Mouse (Mus musculus) CH12.LX (cell line): ENCODE results near the gene Stom. TPM values are rescaled to one million over a fixed set of nuclear protein-coding genes. Genes with fewer than 3 reads are reported as not detected.

Experiments
- DNase-seq: peaks from one replicate; pipeline ENCODE4 v3.0.0-alpha.2; 2013; ENCODE audit errors: extremely low read depth
- H3K27ac ChIP-seq: 2 replicates; pipeline ENCODE4 v1.5.1; 2012; ENCODE audit warnings: low read depth, mild to moderate bottlenecking, control low read depth, moderate library complexity; ENCODE audit not compliant: insufficient read depth
- H3K27me3 ChIP-seq: replicated peaks from 2 replicates; pipeline ENCODE3; 2012; ENCODE audit warnings: inconsistent platforms
- H3K36me3 ChIP-seq, 2 experiments: replicated peaks in 1 of 2; 2 replicates each; pipeline versions ENCODE3 to v1.6.1; 2012; ENCODE audit warnings: inconsistent platforms in 1 of 2, low read length in 1 of 2, mild to moderate bottlenecking in 1 of 2, mixed read lengths in 1 of 2, moderate library complexity in 1 of 2; ENCODE audit not compliant: control insufficient read depth in 1 of 2, insufficient read depth in 1 of 2
- H3K4me1 ChIP-seq, 2 experiments: 2 replicates each; pipeline ENCODE4 v1.6.1; 2012; ENCODE audit warnings: inconsistent platforms in 1 of 2, moderate library complexity in 1 of 2; ENCODE audit not compliant: insufficient read depth in 2 of 2, control insufficient read depth in 1 of 2
- H3K4me2 ChIP-seq: 2 replicates; pipeline ENCODE4 v1.6.1; 2012; ENCODE audit warnings: low read depth, mild to moderate bottlenecking, control low read depth; ENCODE audit not compliant: poor library complexity, insufficient read depth, severe bottlenecking
- H3K4me3 ChIP-seq, 3 experiments: fragments of 150-350 bp in 1 of 3; sonication (generic) in 1 of 3; replicated peaks in 1 of 3; 2 replicates each; pipeline versions ENCODE3 to v1.5.1; 2011 to 2012; ENCODE audit warnings: low read depth in 2 of 3, low read length in 2 of 3, mild to moderate bottlenecking in 2 of 3, moderate library complexity in 2 of 3, control low read depth in 1 of 3, improper control_type of control experiment in 1 of 3, inconsistent platforms in 1 of 3, mixed read lengths in 1 of 3; ENCODE audit not compliant: poor library complexity in 1 of 3
- H3K79me2 ChIP-seq: replicated peaks from 2 replicates; pipeline ENCODE4 v1.6.1; 2012; ENCODE audit warnings: mild to moderate bottlenecking, moderate library complexity; ENCODE audit not compliant: control insufficient read depth, poor library complexity, insufficient read depth, severe bottlenecking; ENCODE audit errors: extremely low read depth
- H3K9ac ChIP-seq: 2 replicates; pipeline ENCODE4 v1.6.1; 2012; ENCODE audit warnings: low read depth, mild to moderate bottlenecking, control low read depth, moderate library complexity; ENCODE audit not compliant: insufficient read depth
- H3K9me3 ChIP-seq: replicated peaks from 2 replicates; pipeline ENCODE3; 2012; ENCODE audit warnings: low read length, inconsistent platforms, mixed read lengths
- BHLHE40 ChIP-seq: IDR thresholded peaks from 2 replicates; pipeline ENCODE4 v1.6.1; 2011; ENCODE audit warnings: mild to moderate bottlenecking, low read depth, low read length, improper control_type of control experiment
- CHD1 ChIP-seq: IDR thresholded peaks from 2 replicates; pipeline ENCODE4 v1.6.1; 2012; ENCODE audit warnings: low read depth, low read length, improper control_type of control experiment, inconsistent platforms
- CTCF ChIP-seq, 2 experiments: IDR thresholded peaks in 1 of 2; conservative IDR thresholded peaks in 1 of 2; 2 replicates each; pipeline ENCODE4 v1.5.1; 2011 to 2012; ENCODE audit warnings: low read depth in 2 of 2, low read length in 2 of 2, improper control_type of control experiment in 1 of 2, inconsistent platforms in 1 of 2, mild to moderate bottlenecking in 1 of 2, moderate library complexity in 1 of 2
- ELF1 ChIP-seq: IDR thresholded peaks from 2 replicates; pipeline ENCODE4 v1.6.1; 2014; ENCODE audit warnings: low read depth, mild to moderate bottlenecking, inconsistent platforms, low read length, improper control_type of control experiment
- GABPA ChIP-seq: IDR thresholded peaks from 2 replicates; pipeline ENCODE4 v1.6.1; 2012; ENCODE audit warnings: low read depth, low read length, improper control_type of control experiment, inconsistent platforms; ENCODE audit not compliant: insufficient replicate concordance
- HCFC1 ChIP-seq: IDR thresholded peaks from 2 replicates; pipeline ENCODE4 v1.6.1; 2012; ENCODE audit warnings: low read depth, mild to moderate bottlenecking, inconsistent platforms, low read length, improper control_type of control experiment
- IRF4 ChIP-seq: IDR thresholded peaks from 2 replicates; pipeline ENCODE4 v1.6.1; 2014; ENCODE audit warnings: low read depth, mild to moderate bottlenecking, inconsistent platforms, low read length, improper control_type of control experiment
- MAFK ChIP-seq: IDR thresholded peaks from 2 replicates; pipeline ENCODE4 v1.6.1; 2011; ENCODE audit warnings: low read length, improper control_type of control experiment; ENCODE audit not compliant: insufficient replicate concordance
- MAZ ChIP-seq: IDR thresholded peaks from 2 replicates; pipeline ENCODE4 v1.6.1; 2012; ENCODE audit warnings: low read depth, mild to moderate bottlenecking, inconsistent platforms, low read length, improper control_type of control experiment, moderate library complexity
- MXI1 ChIP-seq: IDR thresholded peaks from 2 replicates; pipeline ENCODE4 v1.6.1; 2011; ENCODE audit warnings: mild to moderate bottlenecking, low read depth, low read length, improper control_type of control experiment
- NELFE ChIP-seq: IDR thresholded peaks from 2 replicates; pipeline ENCODE4 v1.6.1; 2011; ENCODE audit warnings: low read depth, low read length, improper control_type of control experiment
- NRF1 ChIP-seq: IDR thresholded peaks from 2 replicates; pipeline ENCODE4 v1.6.1; 2014; ENCODE audit warnings: low read depth, mild to moderate bottlenecking, inconsistent platforms, low read length, improper control_type of control experiment, moderate library complexity
- PAX5 ChIP-seq: IDR thresholded peaks from 2 replicates; pipeline ENCODE4 v1.6.1; 2012; ENCODE audit warnings: low read length, inconsistent platforms, mixed read lengths
- POLR2A ChIP-seq: IDR thresholded peaks from 2 replicates; pipeline ENCODE4 v1.6.1; 2011; ENCODE audit warnings: low read depth, mild to moderate bottlenecking, improper control_type of control experiment, low read length
- POLR2AphosphoS2 ChIP-seq: IDR thresholded peaks from 2 replicates; pipeline ENCODE4 v1.6.1; 2011; ENCODE audit warnings: low read depth, low read length, improper control_type of control experiment
- RAD21 ChIP-seq: IDR thresholded peaks from 2 replicates; pipeline ENCODE4 v1.6.1; 2011; ENCODE audit warnings: low read depth, mild to moderate bottlenecking, low read length, improper control_type of control experiment, moderate library complexity
- RCOR1 ChIP-seq: conservative IDR thresholded peaks from 2 replicates; pipeline ENCODE4 v1.6.1; 2012; ENCODE audit warnings: low read depth, mild to moderate bottlenecking, inconsistent platforms, low read length, improper control_type of control experiment
- SIN3A ChIP-seq: IDR thresholded peaks from 2 replicates; pipeline ENCODE4 v1.6.1; 2012; ENCODE audit warnings: low read length, improper control_type of control experiment, inconsistent platforms
- SMC3 ChIP-seq: IDR thresholded peaks from 2 replicates; pipeline ENCODE4 v1.6.1; 2011; ENCODE audit warnings: low read depth, low read length, improper control_type of control experiment
- TBP ChIP-seq: conservative IDR thresholded peaks from 2 replicates; pipeline ENCODE4 v1.6.1; 2011; ENCODE audit warnings: low read depth, low read length, improper control_type of control experiment
- TCF12 ChIP-seq: IDR thresholded peaks from 2 replicates; pipeline ENCODE4 v1.6.1; 2014; ENCODE audit warnings: low read depth, mild to moderate bottlenecking, inconsistent platforms, low read length, improper control_type of control experiment
- UBTF ChIP-seq: IDR thresholded peaks from 2 replicates; pipeline ENCODE4 v1.6.1; 2012; ENCODE audit warnings: low read depth, mild to moderate bottlenecking, inconsistent platforms, low read length, improper control_type of control experiment, moderate library complexity
- USF1 ChIP-seq: IDR thresholded peaks from 2 replicates; pipeline ENCODE4 v1.6.1; 2014; ENCODE audit warnings: low read depth, mild to moderate bottlenecking, inconsistent platforms, low read length, improper control_type of control experiment
- USF2 ChIP-seq: conservative IDR thresholded peaks from 2 replicates; pipeline ENCODE4 v1.6.1; 2011; ENCODE audit warnings: low read depth, low read length, improper control_type of control experiment
- ZC3H11A ChIP-seq: IDR thresholded peaks from 2 replicates; pipeline ENCODE4 v1.6.1; 2012; ENCODE audit warnings: low read depth, mild to moderate bottlenecking, inconsistent platforms, low read length, improper control_type of control experiment
- ZKSCAN1 ChIP-seq: IDR thresholded peaks from 2 replicates; pipeline ENCODE4 v1.6.1; 2012; ENCODE audit warnings: low read depth, inconsistent platforms, low read length, improper control_type of control experiment, borderline replicate concordance
- ZMIZ1 ChIP-seq: IDR thresholded peaks from 2 replicates; pipeline ENCODE4 v1.6.1; 2012; ENCODE audit warnings: low read depth, mild to moderate bottlenecking, inconsistent platforms, low read length, improper control_type of control experiment
- dilution Hi-C: fragments of 300-500 bp; cut with MboI; formaldehyde crosslinking; loops from 2 replicates; pipeline ENCODE4 v1.14.3; 2020; ENCODE audit warnings: low sequenced_read_pairs; ENCODE audit not compliant: extremely low pct_unique_long_range_greater_than_20kb, extremely low pct_ligation_motif_present
- in situ Hi-C: fragments of 300-500 bp; cut with MboI; formaldehyde crosslinking; loops from 3 replicates; pipeline ENCODE4 v1.14.3; 2019; ENCODE audit warnings: low sequenced_read_pairs, low pct_ligation_motif_present, low pct_unique_long_range_greater_than_20kb, mixed read lengths
- polyA plus RNA-seq: library from polyadenylated mRNA; unstranded; fragments of >175 nt; gene quantifications from 2 replicates; pipeline ENCODE4 v1.2.1, GENCODE M21; 2012; ENCODE audit warnings: low read depth; ENCODE audit not compliant: insufficient read length
- total RNA-seq, 2 experiments: library from RNA; depleted of rRNA; stranded (reverse); fragments of 300-350 nt in 1 of 2; fragments of >200 nt in 1 of 2; gene quantifications; 2 replicates each; pipeline ENCODE4 v1.2.3; 2012 to 2014

Stom gene
- total RNA-seq (2012; rRNA removed) (3.3 and 6.3 TPM in 2 replicates), total RNA-seq (2014; rRNA removed) (4.9 and 5.8 TPM in 2 replicates), polyA plus RNA-seq (4.3 and 4.5 TPM in 2 replicates)

- in situ Hi-C loops (loop anchor here (5.0 kb wide), 1 partner anchor 39 kb away; no protein-coding TSS in a partner anchor), dilution Hi-C loops (no loop called here)
- H3K27ac ChIP-seq, result no peak within 1 kb of the TSS
Measured at GRCm38 (mm10) chr2:35336388-35337280, at the start of gene Stom. Stom (minus strand) TSS chr2:35336976.

GRCm38 (mm10) chr2:35385441-35385871 is 48.7 kb upstream of the Stom start:
- H3K79me2 ChIP-seq, result no peaks in the 10 kb centered on the region
- no peak overlapping the region for H3K4me2 ChIP-seq
- no peaks in the 10 kb centered on the region for H3K36me3 ChIP-seq
- H3K9me3 ChIP-seq, result peaks cover 5% of the 10 kb centered on the region
- no peak for DNase-seq
- in situ Hi-C loops (no loop called here), dilution Hi-C loops (no loop called here)
- no peaks in the 10 kb centered on the region for H3K27me3 ChIP-seq
- no peak overlapping the region for H3K27ac ChIP-seq
- H3K9ac ChIP-seq, result no peak overlapping the region
- no peak overlapping the region for H3K4me3 ChIP-seq
- H3K4me1 ChIP-seq, result no peaks in the 10 kb centered on the region
- TF ChIP-seq MXI1 (no peak), GABPA (no peak), CHD1 (no peak), CTCF (conservative IDR thresholded peaks at IDR 0.05 in 1 of 2, IDR thresholded peaks at IDR 0.05 in 1 of 2; ENCODE audit: low read depth in 2 of 2, low read length in 2 of 2) (no peak), HCFC1 (no peak), ELF1 (no peak), MAZ (no peak), SMC3 (no peak), ZC3H11A (no peak), TCF12 (no peak), MAFK (no peak), POLR2AphosphoS2 (no peak), SIN3A (no peak), RCOR1 (no peak), BHLHE40 (no peak), IRF4 (no peak), RAD21 (no peak), UBTF (no peak)

More at GRCm38 (mm10) chr2:35336388-35337280, at the start of gene Stom:
- H3K27me3 ChIP-seq, result peaks cover 12% of the 10 kb centered on the region
- no peak for TF ChIP-seq ZKSCAN1
- TF ChIP-seq USF2, result no peak
- TF ChIP-seq ELF1, result no peak
- no peak for TF ChIP-seq RCOR1
- TF ChIP-seq TBP, result no peak
- TF ChIP-seq POLR2A, result peak; percentile 71
- TF ChIP-seq PAX5, result no peak
- TF ChIP-seq NRF1, result no peak
- TF ChIP-seq HCFC1, result no peak
- TF ChIP-seq RAD21, result no peak
- no peak for TF ChIP-seq IRF4
- TF ChIP-seq NELFE, result peak; percentile 54; the same call in 1 of the 2 replicates
- TF ChIP-seq USF1, result peak; percentile 13; the same call in 1 of the 2 replicates
- TF ChIP-seq CTCF (conservative IDR thresholded peaks at IDR 0.05 in 1 of 2, IDR thresholded peaks at IDR 0.05 in 1 of 2; ENCODE audit: low read depth in 2 of 2, low read length in 2 of 2), result peak in 1 of 2 experiments; percentile 8; a peak in 1 of 4 replicates
- TF ChIP-seq SIN3A, result no peak
- TF ChIP-seq UBTF, result no peak
- 0 out of 2 replicates have a peak, but pooled peaks have one; percentile 12 for TF ChIP-seq BHLHE40
- peak; percentile 73 for TF ChIP-seq ZMIZ1
- TF ChIP-seq TCF12, result peak; percentile 62
- TF ChIP-seq, all 38 proteins: peak for 7
- no peaks in the 10 kb centered on the region for H3K9me3 ChIP-seq
- peak within 1 kb of the TSS; percentile 66 for H3K9ac ChIP-seq
- DNase-seq, result peak; percentile 98
- no peaks in the 10 kb centered on the region for H3K36me3 ChIP-seq
- H3K4me1 ChIP-seq, result peaks cover 5 to 16% of the 10 kb centered on the region in 2 experiments
- peak within 1 kb of the TSS; percentile 79 for H3K4me2 ChIP-seq
- no peaks in the 10 kb centered on the region for H3K79me2 ChIP-seq
- H3K4me3 ChIP-seq, result peak within 1 kb of the TSS; percentile 69 to 78 (median 76)
